Mouse (Mus musculus) CH12.LX (cell line): ENCODE measurements at regions not wholly inside any gene's neighbourhood (a gene's known extent, or its start where the extent isn't known, plus 50 kb on each side); places are given as distances from the start of the nearest gene placed in this dataset.

ENCODE experiments used
- DNase-seq: peaks from one replicate; pipeline ENCODE4 v3.0.0-alpha.2; 2013; ENCODE audit errors: extremely low read depth
- H3K27ac ChIP-seq: 2 replicates; pipeline ENCODE4 v1.5.1; 2012; ENCODE audit warnings: low read depth, mild to moderate bottlenecking, control low read depth, moderate library complexity; ENCODE audit not compliant: insufficient read depth
- H3K27me3 ChIP-seq: replicated peaks from 2 replicates; pipeline ENCODE3; 2012; ENCODE audit warnings: inconsistent platforms
- H3K36me3 ChIP-seq, 2 experiments: replicated peaks in 1 of 2; 2 replicates each; pipeline versions ENCODE3 to v1.6.1; 2012; ENCODE audit warnings: inconsistent platforms in 1 of 2, low read length in 1 of 2, mild to moderate bottlenecking in 1 of 2, mixed read lengths in 1 of 2, moderate library complexity in 1 of 2; ENCODE audit not compliant: control insufficient read depth in 1 of 2, insufficient read depth in 1 of 2
- H3K4me1 ChIP-seq, 2 experiments: 2 replicates each; pipeline ENCODE4 v1.6.1; 2012; ENCODE audit warnings: inconsistent platforms in 1 of 2, moderate library complexity in 1 of 2; ENCODE audit not compliant: insufficient read depth in 2 of 2, control insufficient read depth in 1 of 2
- H3K4me2 ChIP-seq: 2 replicates; pipeline ENCODE4 v1.6.1; 2012; ENCODE audit warnings: low read depth, mild to moderate bottlenecking, control low read depth; ENCODE audit not compliant: poor library complexity, insufficient read depth, severe bottlenecking
- H3K4me3 ChIP-seq, 3 experiments: fragments of 150-350 bp in 1 of 3; sonication (generic) in 1 of 3; replicated peaks in 1 of 3; 2 replicates each; pipeline versions ENCODE3 to v1.5.1; 2011 to 2012; ENCODE audit warnings: low read depth in 2 of 3, low read length in 2 of 3, mild to moderate bottlenecking in 2 of 3, moderate library complexity in 2 of 3, control low read depth in 1 of 3, improper control_type of control experiment in 1 of 3, inconsistent platforms in 1 of 3, mixed read lengths in 1 of 3; ENCODE audit not compliant: poor library complexity in 1 of 3
- H3K79me2 ChIP-seq: replicated peaks from 2 replicates; pipeline ENCODE4 v1.6.1; 2012; ENCODE audit warnings: mild to moderate bottlenecking, moderate library complexity; ENCODE audit not compliant: control insufficient read depth, poor library complexity, insufficient read depth, severe bottlenecking; ENCODE audit errors: extremely low read depth
- H3K9ac ChIP-seq: 2 replicates; pipeline ENCODE4 v1.6.1; 2012; ENCODE audit warnings: low read depth, mild to moderate bottlenecking, control low read depth, moderate library complexity; ENCODE audit not compliant: insufficient read depth
- H3K9me3 ChIP-seq: replicated peaks from 2 replicates; pipeline ENCODE3; 2012; ENCODE audit warnings: low read length, inconsistent platforms, mixed read lengths
- E2F4 ChIP-seq: IDR thresholded peaks from 2 replicates; pipeline ENCODE4 v1.6.1; 2011; ENCODE audit warnings: low read depth, low read length, improper control_type of control experiment; ENCODE audit not compliant: insufficient replicate concordance
- ELF1 ChIP-seq: IDR thresholded peaks from 2 replicates; pipeline ENCODE4 v1.6.1; 2014; ENCODE audit warnings: low read depth, mild to moderate bottlenecking, inconsistent platforms, low read length, improper control_type of control experiment
- ETS1 ChIP-seq: conservative IDR thresholded peaks from 2 replicates; pipeline ENCODE4 v1.6.1; 2012; ENCODE audit warnings: low read depth, mild to moderate bottlenecking, inconsistent platforms, low read length, improper control_type of control experiment, moderate library complexity
- IRF4 ChIP-seq: IDR thresholded peaks from 2 replicates; pipeline ENCODE4 v1.6.1; 2014; ENCODE audit warnings: low read depth, mild to moderate bottlenecking, inconsistent platforms, low read length, improper control_type of control experiment
- MAFK ChIP-seq: IDR thresholded peaks from 2 replicates; pipeline ENCODE4 v1.6.1; 2011; ENCODE audit warnings: low read length, improper control_type of control experiment; ENCODE audit not compliant: insufficient replicate concordance
- NRF1 ChIP-seq: IDR thresholded peaks from 2 replicates; pipeline ENCODE4 v1.6.1; 2014; ENCODE audit warnings: low read depth, mild to moderate bottlenecking, inconsistent platforms, low read length, improper control_type of control experiment, moderate library complexity
- POLR2A ChIP-seq: IDR thresholded peaks from 2 replicates; pipeline ENCODE4 v1.6.1; 2011; ENCODE audit warnings: low read depth, mild to moderate bottlenecking, improper control_type of control experiment, low read length
- TBP ChIP-seq: conservative IDR thresholded peaks from 2 replicates; pipeline ENCODE4 v1.6.1; 2011; ENCODE audit warnings: low read depth, low read length, improper control_type of control experiment
- TCF12 ChIP-seq: IDR thresholded peaks from 2 replicates; pipeline ENCODE4 v1.6.1; 2014; ENCODE audit warnings: low read depth, mild to moderate bottlenecking, inconsistent platforms, low read length, improper control_type of control experiment
- UBTF ChIP-seq: IDR thresholded peaks from 2 replicates; pipeline ENCODE4 v1.6.1; 2012; ENCODE audit warnings: low read depth, mild to moderate bottlenecking, inconsistent platforms, low read length, improper control_type of control experiment, moderate library complexity
- USF1 ChIP-seq: IDR thresholded peaks from 2 replicates; pipeline ENCODE4 v1.6.1; 2014; ENCODE audit warnings: low read depth, mild to moderate bottlenecking, inconsistent platforms, low read length, improper control_type of control experiment
- dilution Hi-C: fragments of 300-500 bp; cut with MboI; formaldehyde crosslinking; loops from 2 replicates; pipeline ENCODE4 v1.14.3; 2020; ENCODE audit warnings: low sequenced_read_pairs; ENCODE audit not compliant: extremely low pct_unique_long_range_greater_than_20kb, extremely low pct_ligation_motif_present
- in situ Hi-C: fragments of 300-500 bp; cut with MboI; formaldehyde crosslinking; loops from 3 replicates; pipeline ENCODE4 v1.14.3; 2019; ENCODE audit warnings: low sequenced_read_pairs, low pct_ligation_motif_present, low pct_unique_long_range_greater_than_20kb, mixed read lengths

- Histone ChIP-seq H3K36me3 (no peaks in the 10 kb centered on the region), H3K27me3 (no peaks in the 10 kb centered on the region), H3K9me3 (no peaks in the 10 kb centered on the region), H3K4me1 (peaks cover 0 to 2% of the 10 kb centered on the region in 2 experiments; a peak in 1 of 4 replicates), H3K4me3 (no peak overlapping the region), H3K4me2 (no peak overlapping the region), H3K27ac (no peak overlapping the region), H3K79me2 (no peaks in the 10 kb centered on the region), H3K9ac (no peak overlapping the region)
- dilution Hi-C loops (no loop called here), in situ Hi-C loops (no loop called here)
- no peak for DNase-seq
- no peak for TF ChIP-seq UBTF
- no peak for TF ChIP-seq E2F4
- TF ChIP-seq TBP = no peak
- TF ChIP-seq ETS1 = no peak
- TF ChIP-seq TCF12 = no peak
- TF ChIP-seq ELF1 = no peak
- TF ChIP-seq MAFK = no peak
Measured at GRCm38 (mm10) chr2:64852913-64853312, 171.9 kb downstream of the Grb14 start.

- no peak overlapping the region for H3K27ac ChIP-seq
- no peak overlapping the region for H3K9ac ChIP-seq
- dilution Hi-C loops (no loop called here), in situ Hi-C loops (no loop called here)
- H3K4me1 ChIP-seq = 0 out of 4 replicates have a peak, but pooled peaks cover 0 to 2% of the 10 kb centered on the region in 2 experiments
- no peaks in the 10 kb centered on the region for H3K9me3 ChIP-seq
- no peaks in the 10 kb centered on the region for H3K27me3 ChIP-seq
- no peak overlapping the region for H3K4me2 ChIP-seq
- no peaks in the 10 kb centered on the region for H3K79me2 ChIP-seq
- TF ChIP-seq POLR2A (no peak), IRF4 (no peak), USF1 (no peak)
- DNase-seq = no peak
- H3K4me3 ChIP-seq = no peak overlapping the region
- H3K36me3 ChIP-seq = no peaks in the 10 kb centered on the region
Measured at GRCm38 (mm10) chr2:64851096-64851495, 173.7 kb downstream of the Grb14 start.

DNA sequence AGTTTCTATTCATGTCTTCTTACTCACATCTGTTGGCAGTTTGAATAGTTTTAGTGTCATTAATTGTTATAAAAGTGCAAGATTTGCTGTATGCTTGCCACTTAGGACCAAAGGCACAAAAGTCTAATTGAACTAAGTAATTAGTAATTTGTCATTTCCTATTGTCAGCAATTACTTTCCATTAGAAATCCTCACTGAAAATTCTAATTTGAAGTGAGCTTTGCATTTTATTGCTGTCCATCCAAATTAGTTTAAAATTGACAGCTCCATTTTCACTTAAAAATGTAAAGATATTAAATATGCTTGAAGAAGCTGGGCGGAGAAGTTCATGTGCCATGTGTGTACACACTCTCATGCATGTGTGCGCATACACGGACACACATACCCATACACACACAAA lies 174.1 kb downstream of the Grb14 start:
- Histone ChIP-seq H3K27ac (no peak overlapping the region), H3K4me1 (0 out of 4 replicates have a peak, but pooled peaks cover 0 to 2% of the 10 kb centered on the region in 2 experiments), H3K79me2 (no peaks in the 10 kb centered on the region), H3K4me2 (no peak overlapping the region), H3K27me3 (no peaks in the 10 kb centered on the region), H3K9ac (no peak overlapping the region), H3K9me3 (no peaks in the 10 kb centered on the region), H3K36me3 (no peaks in the 10 kb centered on the region), H3K4me3 (no peak overlapping the region)
- dilution Hi-C loops (no loop called here), in situ Hi-C loops (no loop called here)
- no peak for TF ChIP-seq ETS1
- TF ChIP-seq UBTF = no peak
- TF ChIP-seq NRF1 = no peak
- no peak for TF ChIP-seq USF1
- DNase-seq = no peak
